Mouse (Mus musculus): ENCODE data around the gene Slc5a4b. TPM values are rescaled to one million over a fixed set of nuclear protein-coding genes. Genes with fewer than 3 reads are reported as not detected.

The Slc5a4b gene
- total RNA-seq, 1 experiment from 2014 or later, result not detected

DNA sequence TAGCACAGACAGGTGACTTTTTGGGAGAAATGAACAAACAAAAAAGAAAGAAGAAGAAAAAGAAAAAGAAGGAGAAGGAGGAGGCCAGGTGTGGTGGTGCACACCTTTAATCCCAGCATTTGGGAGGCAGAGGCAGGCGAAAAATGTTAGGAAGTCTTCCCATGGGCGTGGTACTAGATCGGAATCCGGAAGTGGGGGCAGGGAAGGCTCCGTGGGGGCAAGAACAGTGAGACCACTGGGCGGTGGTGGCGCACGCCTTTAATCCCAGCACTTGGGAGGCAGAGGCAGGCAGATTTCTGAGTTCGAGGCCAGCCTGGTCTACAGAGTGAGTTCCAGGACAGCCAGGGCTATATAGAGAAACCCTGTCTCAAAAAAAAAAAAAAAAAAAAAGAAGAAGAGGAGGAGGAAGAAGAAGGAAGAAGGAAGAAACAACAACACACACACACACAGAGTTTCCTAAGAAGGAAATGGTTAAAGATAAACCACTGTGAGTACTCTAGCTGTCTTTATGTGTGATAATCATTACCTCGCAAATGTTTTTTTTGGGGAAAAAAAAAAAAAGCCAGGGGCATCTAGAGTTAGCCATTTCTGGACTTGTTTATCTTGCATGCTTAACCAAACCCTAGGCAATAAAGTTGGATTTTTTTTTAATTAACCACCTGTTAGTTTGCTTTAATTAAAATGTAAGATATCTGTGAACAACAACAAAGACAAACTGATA, 85.1 kb downstream of the Slc5a4b start:
- no peak for ATAC-seq (replicated peaks in 1 of 2; ENCODE audit: insufficient read depth in 1 of 2, low FRiP score in 2 of 2, low TSS enrichment in 1 of 2, low read depth in 1 of 2, poor library complexity in 2 of 2, severe bottlenecking in 2 of 2)

DNA sequence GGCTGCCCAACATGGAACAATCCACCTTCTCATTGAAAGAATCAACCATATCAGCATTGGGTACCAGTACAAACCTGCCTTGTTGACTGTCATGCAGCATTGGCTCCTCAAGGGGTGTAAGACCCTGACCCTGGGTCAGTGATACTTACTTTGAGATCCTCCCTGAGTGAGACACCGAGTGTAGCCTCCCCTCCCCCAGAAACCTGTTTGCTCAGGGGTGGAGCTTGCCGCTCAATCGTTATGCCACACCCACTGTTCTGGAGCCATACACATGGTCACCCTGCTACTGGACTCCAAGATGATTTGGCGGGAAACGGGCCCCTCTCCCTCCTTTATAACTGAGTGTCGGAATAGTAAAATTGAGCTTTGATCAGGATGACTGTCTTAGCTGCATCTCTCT, 86.8 kb downstream of the Slc5a4b start:
- no peak for ATAC-seq (replicated peaks in 1 of 2; ENCODE audit: insufficient read depth in 1 of 2, low FRiP score in 2 of 2, low TSS enrichment in 1 of 2, low read depth in 1 of 2, poor library complexity in 2 of 2, severe bottlenecking in 2 of 2)

DNA sequence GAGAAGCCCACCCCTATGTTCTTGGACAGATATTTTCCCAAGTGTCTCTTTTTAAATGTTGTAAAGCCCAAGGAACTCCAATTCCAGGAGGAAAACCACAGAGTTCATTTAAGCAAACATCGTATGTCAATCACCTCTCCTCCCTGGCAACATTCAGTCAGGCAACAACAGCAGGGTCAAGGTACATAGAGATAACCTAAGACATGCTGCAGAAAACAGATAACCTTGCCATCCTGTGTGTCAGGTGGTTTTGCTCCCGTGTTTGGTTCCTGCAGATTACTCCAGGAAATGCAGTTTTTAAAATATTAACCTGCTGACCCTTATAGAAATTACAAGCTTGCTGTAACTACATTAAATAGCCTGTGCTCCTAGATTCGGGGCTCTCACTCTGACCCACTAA, 89.0 kb downstream of the Slc5a4b start:
- no peak for ATAC-seq (replicated peaks in 1 of 2; ENCODE audit: insufficient read depth in 1 of 2, low FRiP score in 2 of 2, low TSS enrichment in 1 of 2, low read depth in 1 of 2, poor library complexity in 2 of 2, severe bottlenecking in 2 of 2)

DNA sequence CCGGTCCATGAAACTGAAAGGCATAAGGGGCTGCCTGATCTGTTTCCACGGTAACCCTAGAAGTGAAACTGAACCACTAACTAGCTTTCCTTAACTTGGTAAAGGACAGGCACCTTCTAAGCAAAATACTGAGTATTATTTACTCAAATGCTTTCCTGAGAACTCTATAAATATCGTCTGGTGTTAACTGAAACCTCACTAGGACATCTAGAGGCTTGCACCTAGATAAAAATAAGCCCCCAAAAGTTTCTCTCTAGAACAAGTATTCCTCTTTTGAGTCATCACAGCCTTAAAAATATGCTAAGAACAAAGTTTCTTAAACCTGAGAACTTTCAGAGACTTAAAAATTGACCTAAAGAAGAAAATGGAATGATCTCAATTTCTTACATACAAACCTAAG, 93.9 kb downstream of the Slc5a4b start:
- no peak for ATAC-seq (replicated peaks in 1 of 2; ENCODE audit: insufficient read depth in 1 of 2, low FRiP score in 2 of 2, low TSS enrichment in 1 of 2, low read depth in 1 of 2, poor library complexity in 2 of 2, severe bottlenecking in 2 of 2)

DNA sequence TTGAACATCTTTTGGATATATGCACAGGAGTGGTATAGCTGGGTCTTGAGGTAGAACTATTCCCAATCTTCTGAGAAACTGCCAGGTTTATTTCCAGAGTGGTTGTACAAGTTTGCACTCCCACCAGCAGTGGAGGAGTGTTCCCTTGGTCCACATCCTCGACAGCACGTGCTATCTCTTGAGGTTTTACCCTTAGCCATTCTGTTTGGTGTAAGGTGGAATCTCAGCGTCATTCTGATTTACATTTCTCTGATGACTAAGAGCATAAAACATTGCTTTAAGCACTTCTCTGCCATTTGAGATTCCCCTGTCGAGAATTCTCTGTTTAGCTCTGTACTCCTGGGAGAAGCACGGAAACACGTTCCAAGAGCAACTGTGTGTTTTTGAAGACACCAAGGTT, 97.8 kb downstream of the Slc5a4b start:
- no peak for ATAC-seq (replicated peaks in 1 of 2; ENCODE audit: insufficient read depth in 1 of 2, low FRiP score in 2 of 2, low TSS enrichment in 1 of 2, low read depth in 1 of 2, poor library complexity in 2 of 2, severe bottlenecking in 2 of 2)

DNA sequence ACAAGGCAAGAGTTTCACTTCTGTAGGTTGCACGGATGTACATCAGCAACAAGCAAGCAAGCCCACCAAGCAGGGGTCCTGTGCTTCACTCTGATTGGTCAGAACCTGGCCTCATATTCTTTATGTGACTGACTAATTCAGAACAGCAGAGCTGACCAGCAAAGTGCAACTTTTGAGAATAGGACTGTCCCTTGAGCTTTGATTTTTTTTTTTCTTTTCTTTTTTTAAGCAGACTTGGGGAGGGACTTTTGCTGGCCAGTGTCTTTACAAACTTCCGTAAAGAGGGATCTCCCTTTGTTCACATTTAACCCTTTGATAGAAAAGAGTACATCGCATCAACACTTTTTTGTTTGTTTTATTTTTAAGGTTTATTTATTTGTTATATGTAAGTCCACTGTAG, 100.9 kb downstream of the Slc5a4b start:
- ATAC-seq (replicated peaks in 1 of 2; ENCODE audit: insufficient read depth in 1 of 2, low FRiP score in 2 of 2, low TSS enrichment in 1 of 2, low read depth in 1 of 2, poor library complexity in 2 of 2, severe bottlenecking in 2 of 2), result no peak

Other genes with a start within 250 kb of the Slc5a4b start
- 1.8 and 4.2 TPM in 2 replicates for gene Derl3, start 217.5 kb downstream of the Slc5a4b start, total RNA-seq (2017)
- gene Smarcb1, start 189.3 kb downstream of the Slc5a4b start, total RNA-seq (2017), result 68.7 and 101 TPM in 2 replicates
- 12.6 and 52.1 TPM in 2 replicates for gene Chchd10, start 177.8 kb downstream of the Slc5a4b start, total RNA-seq (2017)
- 0.79 and 18.0 TPM in 2 replicates for gene Mmp11, start 174.5 kb downstream of the Slc5a4b start, total RNA-seq (2017)
- not detected in 2 replicates for gene Gm867, start 170.3 kb downstream of the Slc5a4b start, total RNA-seq (2017)
- gene Vpreb3, start 167.9 kb downstream of the Slc5a4b start, total RNA-seq (2017), result not detected in 2 replicates
- gene Gm5134, start 156.4 kb downstream of the Slc5a4b start, total RNA-seq (2017), result 0.15 and 1.3 TPM in 2 replicates
- 5.6 and 8.6 TPM in 2 replicates for gene Zfp280b, start 78.3 kb downstream of the Slc5a4b start, total RNA-seq (2017)
- gene Slc5a4a, start 36.5 kb upstream of the Slc5a4b start, total RNA-seq (2017), result not detected in 2 replicates
- 4.2 and 5.8 TPM in 2 replicates for gene Prmt2, start 126.9 kb upstream of the Slc5a4b start, total RNA-seq (2017)
- gene S100b, start 142.9 kb upstream of the Slc5a4b start, total RNA-seq (2017), result not detected in 2 replicates
- 6.0 and 8.5 TPM in 2 replicates for gene Dip2a, start 234.3 kb upstream of the Slc5a4b start, total RNA-seq (2017)

Measured in hematopoietic stem cell, adult 5-6 weeks (primary cell).